Mouse (Mus musculus): Measurements from ENCODE around the gene March2.

GRCm38 (mm10) chr17:33703091-33703490 is 15.4 kb downstream of the March2 start:
- no peak for TF ChIP-seq CTCF (conservative IDR thresholded peaks at IDR 0.05; ENCODE audit: low read length)
- no peak for TF ChIP-seq NANOG (IDR thresholded peaks at IDR 0.05; ENCODE audit: borderline replicate concordance, low read length)
- no peak for TF ChIP-seq POU5F1 (IDR thresholded peaks at IDR 0.05; ENCODE audit: borderline replicate concordance, low read length)

All from E14TG2a.4 (cell line).